Mouse (Mus musculus): ENCODE data around the gene Vamp9. TPM values are rescaled to one million over a fixed set of nuclear protein-coding genes. Genes with fewer than 3 reads are reported as not detected.

Vamp9 gene
- total and polyA plus RNA-seq, 3 experiments, result not detected

DNA sequence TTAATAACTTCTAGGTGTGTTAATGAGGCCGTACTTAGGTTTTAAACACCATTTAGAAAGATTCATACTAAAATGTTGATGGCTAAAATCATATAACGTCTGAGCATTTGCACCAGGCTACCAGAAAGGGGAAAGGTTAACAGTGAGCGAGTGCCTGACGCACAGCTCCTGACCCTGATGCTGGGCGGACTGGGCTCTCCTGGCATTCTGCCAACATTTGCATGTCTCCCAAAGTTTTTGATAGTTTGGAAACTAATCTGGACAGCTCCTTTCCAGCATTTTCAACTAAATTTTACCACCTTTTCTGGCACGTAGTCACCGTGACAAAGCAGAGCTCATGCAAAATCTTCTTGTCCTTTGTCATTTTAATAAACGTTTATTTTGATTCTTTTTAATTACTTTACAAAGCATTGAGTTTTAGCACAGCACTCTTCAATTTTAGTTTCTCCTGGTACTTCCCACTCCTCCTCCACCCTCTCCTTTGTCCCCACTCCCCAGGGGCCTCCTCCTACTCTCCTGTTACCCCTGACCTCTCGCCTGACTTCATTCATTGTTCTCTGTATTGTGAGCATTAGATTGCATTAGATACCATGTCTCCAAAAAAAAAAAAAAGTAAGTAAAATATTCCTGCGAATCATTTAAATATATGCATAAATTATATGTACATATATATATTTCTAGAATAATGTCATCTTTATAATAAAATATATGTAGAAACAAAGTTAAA, 35.9 kb downstream of the Vamp9 start:
- TF ChIP-seq CHD2 (IDR thresholded peaks at IDR 0.05; ENCODE audit: low read length), result no peak
- TF ChIP-seq POLR2AphosphoS5 (IDR thresholded peaks at IDR 0.05; ENCODE audit: borderline replicate concordance, low read depth, low read length), result no peak
- TF ChIP-seq POLR2AphosphoS2 (IDR thresholded peaks at IDR 0.05; ENCODE audit: low read length), result no peak
- TF ChIP-seq EP300 (IDR thresholded peaks at IDR 0.05; ENCODE audit: low read depth in 1 of 2, low read length in 2 of 2), result no peak
- no peak for TF ChIP-seq TAL1 (IDR thresholded peaks at IDR 0.05; ENCODE audit: low read length)
- no peak for TF ChIP-seq TCF12 (IDR thresholded peaks at IDR 0.05; ENCODE audit: low read depth, low read length)
- TF ChIP-seq MAX (IDR thresholded peaks at IDR 0.05; ENCODE audit: low read length), result no peak
- Histone ChIP-seq H3K27me3 (ENCODE audit: control insufficient read depth in 1 of 2, insufficient read depth in 2 of 2, low read length in 2 of 2) (no peaks in the 10 kb centered on the region), H3K36me3 (ENCODE audit: control insufficient read depth in 1 of 2, insufficient read depth in 2 of 2, low read length in 2 of 2) (no peaks in the 10 kb centered on the region), H3K4me3 (ENCODE audit: control insufficient read depth in 1 of 2, insufficient read depth in 1 of 2, low read depth in 2 of 2, low read length in 2 of 2) (no peak overlapping the region), H3K79me2 (ENCODE audit: control insufficient read depth, insufficient read depth, low read length, poor library complexity) (no peaks in the 10 kb centered on the region), H3K27ac (ENCODE audit: control insufficient read depth, low read depth, low read length) (no peak overlapping the region), H3K9me3 (replicated peaks; ENCODE audit: insufficient read depth, low read length) (no peaks in the 10 kb centered on the region), H3K4me1 (ENCODE audit: control insufficient read depth in 1 of 2, insufficient read depth in 2 of 2, low read length in 2 of 2) (no peaks in the 10 kb centered on the region), H3K9ac (ENCODE audit: control insufficient read depth, low read depth, low read length, poor library complexity, severe bottlenecking) (no peak overlapping the region)
- DNase-seq (ENCODE audit: low read depth, low spot score), result no peak

DNA sequence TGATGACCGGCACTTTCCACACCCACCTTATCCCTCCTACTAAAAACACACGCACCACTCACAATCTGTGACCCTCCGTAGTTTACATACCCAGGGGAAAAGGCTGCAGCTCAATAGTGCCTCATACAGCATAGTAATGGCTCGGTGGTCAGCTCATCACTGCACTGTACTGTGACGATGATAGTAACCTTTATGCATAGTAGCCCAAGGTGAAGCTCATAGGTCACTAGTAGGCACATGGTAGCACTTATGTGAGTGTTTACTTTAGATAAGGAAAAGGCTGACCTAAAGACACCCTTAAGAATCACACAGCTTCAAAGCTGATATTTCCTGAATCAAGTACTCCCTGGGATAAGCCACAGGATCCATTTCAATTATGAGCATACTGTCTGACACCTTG, 46.5 kb downstream of the Vamp9 start:
- no peak for DNase-seq (ENCODE audit: low read depth, low spot score)
- no peak overlapping the region for H3K27ac ChIP-seq (ENCODE audit: control insufficient read depth, low read depth, low read length)
- TF ChIP-seq POLR2AphosphoS2 (IDR thresholded peaks at IDR 0.05; ENCODE audit: low read length), result no peak; the same call in 1 of the 2 replicates
- TF ChIP-seq USF2 (IDR thresholded peaks at IDR 0.05; ENCODE audit: borderline replicate concordance in 1 of 2, insufficient read depth in 1 of 2, low read depth in 1 of 2, low read length in 2 of 2), result no peak
- no peak for TF ChIP-seq JUND (IDR thresholded peaks at IDR 0.05; ENCODE audit: low read depth, low read length)
- no peak for TF ChIP-seq MYB (IDR thresholded peaks at IDR 0.05; ENCODE audit: low read depth, low read length)
- TF ChIP-seq ZNF384 (IDR thresholded peaks at IDR 0.05; ENCODE audit: low read depth, low read length), result no peak
- no peak for TF ChIP-seq TBP (IDR thresholded peaks at IDR 0.05; ENCODE audit: low read depth, low read length)
- TF ChIP-seq RAD21 (IDR thresholded peaks at IDR 0.05; ENCODE audit: low read depth, low read length), result no peak
- no peak for TF ChIP-seq HCFC1 (IDR thresholded peaks at IDR 0.05; ENCODE audit: low read depth, low read length)
- no peak for TF ChIP-seq TAL1 (IDR thresholded peaks at IDR 0.05; ENCODE audit: low read length)
- TF ChIP-seq NELFE (IDR thresholded peaks at IDR 0.05; ENCODE audit: low read depth, low read length), result no peak
- no peak for TF ChIP-seq EP300 (IDR thresholded peaks at IDR 0.05; ENCODE audit: low read depth in 1 of 2, low read length in 2 of 2)
- TF ChIP-seq ETS1 (IDR thresholded peaks at IDR 0.05; ENCODE audit: low read depth, low read length), result no peak
- no peak for TF ChIP-seq MYC (IDR thresholded peaks at IDR 0.05; ENCODE audit: low read depth, low read length)
- H3K36me3 ChIP-seq (ENCODE audit: control insufficient read depth in 1 of 2, insufficient read depth in 2 of 2, low read length in 2 of 2), result no peaks in the 10 kb centered on the region
- H3K9me3 ChIP-seq (replicated peaks; ENCODE audit: insufficient read depth, low read length), result no peaks in the 10 kb centered on the region
- H3K79me2 ChIP-seq (ENCODE audit: control insufficient read depth, insufficient read depth, low read length, poor library complexity), result no peaks in the 10 kb centered on the region
- no peak overlapping the region for H3K9ac ChIP-seq (ENCODE audit: control insufficient read depth, low read depth, low read length, poor library complexity, severe bottlenecking)
- no peaks in the 10 kb centered on the region for H3K4me1 ChIP-seq (ENCODE audit: control insufficient read depth in 1 of 2, insufficient read depth in 2 of 2, low read length in 2 of 2)
- H3K27me3 ChIP-seq (ENCODE audit: control insufficient read depth in 1 of 2, insufficient read depth in 2 of 2, low read length in 2 of 2), result no peaks in the 10 kb centered on the region
- no peak overlapping the region for H3K4me3 ChIP-seq (ENCODE audit: control insufficient read depth in 1 of 2, insufficient read depth in 1 of 2, low read depth in 2 of 2, low read length in 2 of 2)
